Mouse (Mus musculus) kidney, adult 2 months (tissue): ENCODE data around the gene Sesn1.

Source experiments
- CTCF ChIP-seq: fragments of 200-500 bp; conservative IDR thresholded peaks from 2 replicates; pipeline ENCODE4 v1.5.1; 2011; ENCODE audit warnings: low read depth, mild to moderate bottlenecking, control low read depth, low read length, moderate library complexity, mixed read lengths; ENCODE audit not compliant: insufficient read depth, insufficient read length
- POLR2A ChIP-seq: fragments of 200-500 bp; IDR thresholded peaks from one replicate; pipeline ENCODE4 v1.6.1; 2011; ENCODE audit warnings: low read depth, low read length, control low read depth

DNA sequence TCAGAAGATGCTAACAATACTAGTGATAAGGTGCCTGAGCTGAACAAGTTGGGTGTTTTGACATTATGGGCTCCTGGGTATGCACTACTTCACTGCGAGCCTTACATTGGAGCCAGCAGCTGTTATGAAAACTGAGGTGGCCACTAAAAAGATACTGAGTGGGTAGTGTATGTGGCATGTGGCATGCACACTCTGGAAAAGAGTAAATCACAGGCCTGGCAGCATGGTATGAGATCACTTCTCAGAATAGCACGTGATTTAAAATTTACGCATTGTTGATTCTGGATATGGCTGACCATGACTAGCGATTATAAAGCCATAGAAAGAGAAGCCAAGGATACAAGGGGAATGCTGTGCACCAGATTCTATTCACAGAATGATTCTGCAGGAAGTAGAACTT lies 20.7 kb downstream of the Sesn1 start:
- no peak for TF ChIP-seq POLR2A
- no peak for TF ChIP-seq CTCF
